Mouse (Mus musculus) embryonic fibroblast, embryonic 13.5 days (primary cell): ENCODE measurements at regions not wholly inside any gene's neighbourhood (a gene's known extent, or its start where the extent isn't known, plus 50 kb on each side); places are given as distances from the start of the nearest gene placed in this dataset.

ENCODE experiments used
- CTCF ChIP-seq: IDR thresholded peaks from 2 replicates; pipeline ENCODE4 v1.5.1; 2011; ENCODE audit warnings: mild to moderate bottlenecking, control low read depth, low read length, moderate library complexity, borderline replicate concordance; ENCODE audit not compliant: insufficient read depth
- POLR2A ChIP-seq: IDR thresholded peaks from 2 replicates; pipeline ENCODE4 v1.6.1; 2011; ENCODE audit warnings: low read depth, mild to moderate bottlenecking, control low read depth, low read length, moderate library complexity

DNA sequence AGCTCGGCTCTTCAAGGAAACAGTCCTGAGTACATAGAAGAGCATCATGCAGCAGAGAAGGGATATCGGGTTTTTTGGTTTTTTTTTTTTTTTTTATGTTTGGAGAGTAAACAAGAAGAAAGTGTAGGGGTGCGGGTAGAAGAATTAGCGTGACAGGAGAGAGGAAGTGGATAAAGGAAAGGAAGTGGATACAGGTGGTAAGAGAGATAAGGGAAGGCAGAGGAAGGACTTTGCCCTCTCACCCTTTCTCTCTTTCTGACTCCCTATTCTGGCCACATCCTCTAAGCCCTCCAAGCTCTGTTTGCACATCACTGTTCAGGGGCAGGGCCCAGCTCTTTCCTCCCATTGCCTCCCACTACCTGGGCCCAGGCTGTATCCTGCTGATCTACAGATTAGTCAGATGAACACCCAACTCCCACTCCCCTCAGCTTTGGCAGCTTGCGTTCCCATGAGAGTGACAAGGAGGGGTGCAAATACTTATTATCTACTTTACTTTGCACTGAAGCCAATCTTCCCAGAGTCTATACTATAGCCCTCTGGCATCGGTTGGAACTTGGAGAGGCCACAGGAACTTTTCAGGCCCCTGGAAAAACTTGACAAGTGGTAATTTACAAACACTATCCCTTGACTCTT, 103.6 kb upstream of the Tmem164 start:
- no peak for TF ChIP-seq POLR2A
- no peak for TF ChIP-seq CTCF
